Mouse (Mus musculus): ENCODE results near the gene Slc25a35.
"Not testable (repeated sequence)": the region's sequence is repeated elsewhere in the genome, so short reads cannot be mapped to it uniquely, and the experiment has no call there.

Gene Slc25a35

GRCm38 (mm10) chr11:68967337-68968282, at the start of gene Slc25a35:
Slc25a35 (plus strand) TSS chr11:68968131.
- peak; percentile 91 for DNase-seq

GRCm38 (mm10) chr11:68923191-68923590, 44.7 kb upstream of the Slc25a35 start:
- DNase-seq, result no peak

DNA sequence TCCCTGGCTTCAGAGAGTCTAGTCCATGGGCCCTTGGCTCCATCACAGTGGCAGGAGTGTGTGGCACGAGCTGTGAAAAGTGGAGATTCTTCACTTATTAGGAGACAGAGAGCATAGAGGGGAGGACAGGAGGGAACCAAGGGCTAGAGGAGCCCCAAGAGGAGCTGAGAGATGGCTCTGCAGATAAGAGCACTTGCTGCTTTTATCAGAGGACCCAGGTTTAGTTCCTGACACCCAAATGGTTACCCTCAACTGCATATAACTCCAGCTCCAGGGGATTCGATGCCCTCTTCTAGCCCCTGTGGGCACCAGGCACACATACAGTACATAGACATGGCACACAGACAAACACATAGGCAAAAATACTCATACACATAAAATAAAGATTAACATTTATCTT, 43.2 kb upstream of the Slc25a35 start:
- DNase-seq, result no peak

DNA sequence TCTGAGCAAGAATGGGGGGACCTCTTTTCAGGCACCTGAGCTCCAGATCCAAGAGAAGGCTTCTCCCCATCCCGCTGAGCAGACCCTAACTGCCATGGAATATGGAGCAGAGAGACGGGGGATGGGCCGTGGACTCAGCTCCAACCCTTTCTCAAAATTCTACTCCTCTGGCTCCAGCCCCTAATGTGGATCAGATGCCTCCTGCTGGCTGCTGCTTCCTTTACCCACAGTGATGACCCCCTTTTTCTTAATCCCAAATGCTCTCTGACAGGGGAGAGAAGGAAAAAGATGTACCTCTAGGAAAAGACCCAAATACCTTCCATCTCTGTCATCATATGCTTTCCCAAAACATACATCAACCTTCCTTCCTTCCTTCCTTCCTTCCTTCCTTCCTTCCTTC, 41.0 kb upstream of the Slc25a35 start, which contains the start of gene Odf4:
Gene Odf4, minus strand, starts transcription at position 101 of the 400 bp plus-strand sequence.
- no peak for DNase-seq

DNA sequence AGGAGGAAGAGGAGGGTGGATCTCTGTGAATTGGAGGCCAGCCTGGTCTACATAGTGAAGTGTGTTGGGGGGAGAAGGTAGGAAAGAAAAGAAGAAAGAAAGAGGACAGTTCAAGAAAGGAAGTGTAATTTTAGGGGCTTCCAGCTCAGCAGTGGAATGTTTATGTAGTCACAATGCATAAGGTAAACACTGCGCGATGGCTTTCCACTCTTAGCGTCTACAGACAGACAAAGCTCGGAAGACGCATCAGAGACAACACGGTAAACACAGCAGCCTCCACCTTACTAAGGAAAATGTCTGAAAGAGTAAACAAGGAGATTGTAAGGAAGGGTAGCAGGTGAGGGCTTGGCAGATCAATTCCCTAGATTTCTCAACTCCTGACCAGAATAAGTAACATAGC, 38.0 kb upstream of the Slc25a35 start:
- DNase-seq, result no peak

DNA sequence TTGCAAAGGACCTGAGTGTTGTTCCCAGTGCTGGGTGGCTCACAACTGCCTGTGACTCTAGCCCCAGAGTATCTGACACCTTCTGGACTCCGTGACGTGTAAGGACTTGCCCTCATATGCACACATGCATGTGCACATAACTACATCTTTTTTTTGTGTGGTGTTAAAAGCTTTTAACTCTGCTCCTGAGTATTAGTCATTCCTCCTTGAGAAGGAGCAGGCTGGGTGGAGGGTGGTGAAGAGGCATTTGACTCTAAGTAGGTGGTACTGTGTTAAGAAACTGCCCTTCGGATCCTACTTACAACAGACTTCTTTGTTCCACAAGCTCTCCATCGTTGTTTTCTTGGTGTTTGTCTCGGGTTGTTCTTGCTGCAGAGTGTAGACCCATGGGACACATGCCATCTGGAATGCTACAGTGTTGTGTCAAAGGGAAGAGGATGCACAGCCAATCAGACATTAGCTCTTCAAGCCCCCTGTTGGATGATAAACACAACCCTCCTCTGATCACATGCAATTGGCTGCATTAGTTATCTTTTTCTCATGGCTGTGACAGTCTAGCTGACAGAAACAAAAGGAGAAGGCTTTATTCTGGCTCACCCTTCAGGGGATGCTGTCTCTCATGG, 33.9 kb upstream of the Slc25a35 start:
- DNase-seq, result no peak

GRCm38 (mm10) chr11:68936951-68937350, 31.0 kb upstream of the Slc25a35 start:
- DNase-seq, result not testable (repeated sequence)

DNA sequence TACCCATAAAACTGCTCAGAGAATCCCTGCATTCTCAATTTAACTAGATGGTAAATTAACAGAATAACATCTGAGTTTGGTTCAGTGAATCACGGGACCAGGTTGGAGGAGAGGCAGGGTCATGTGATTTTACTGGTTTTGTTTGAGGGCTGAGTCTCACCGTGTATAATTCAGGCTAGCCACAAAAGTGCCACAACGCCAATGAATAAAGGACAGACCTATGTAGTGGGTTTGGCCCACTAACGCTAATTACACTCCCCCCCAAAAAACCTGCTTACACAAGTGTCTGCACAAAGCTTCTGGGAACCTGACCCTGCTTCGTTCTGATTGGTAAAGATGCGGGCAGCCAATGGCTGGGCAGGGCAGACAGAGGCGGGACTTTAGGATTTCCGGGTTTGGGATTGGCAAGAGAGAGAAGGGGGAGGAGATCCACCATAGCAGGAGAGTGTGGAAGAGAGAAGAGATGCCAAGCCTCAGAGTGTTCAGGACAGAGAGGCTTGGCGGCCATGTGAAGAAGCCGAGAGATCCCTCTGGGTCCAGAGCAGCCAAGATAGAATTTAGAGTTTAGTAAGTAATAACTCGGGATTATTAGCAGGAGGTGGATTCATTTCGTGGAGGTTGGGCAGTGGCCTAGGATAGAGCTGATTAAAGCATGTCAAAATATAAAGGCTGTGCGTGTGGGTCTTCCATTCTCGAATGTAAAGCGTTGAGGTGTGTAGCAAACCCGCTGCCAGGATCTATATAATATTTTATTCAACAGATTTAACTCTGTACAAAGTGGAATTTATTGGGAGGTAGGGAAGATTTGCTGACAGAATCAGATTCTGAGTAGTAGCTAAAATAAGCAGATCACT, 28.3 kb upstream of the Slc25a35 start:
- DNase-seq, result peak; percentile 84

DNA sequence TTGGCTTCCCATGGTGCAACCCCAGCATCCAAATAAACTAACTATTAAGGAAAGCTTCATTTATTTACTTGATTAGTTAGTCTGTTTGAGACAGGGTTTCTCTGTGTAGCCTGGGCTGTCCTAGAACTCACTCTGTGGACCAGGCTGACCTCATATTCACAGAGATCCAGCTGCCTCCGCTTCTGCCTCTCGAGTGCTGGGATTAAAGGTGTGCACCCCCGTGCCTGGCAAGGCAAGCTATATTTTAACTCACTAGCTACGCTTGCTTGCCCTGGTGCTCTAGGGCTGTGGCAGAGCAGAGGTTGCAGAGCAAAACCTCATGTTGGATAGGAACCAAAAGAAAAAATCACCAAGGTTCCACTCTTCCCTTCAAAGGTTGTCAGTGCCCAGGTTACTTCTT, 27.4 kb upstream of the Slc25a35 start:
- no peak for DNase-seq

- no peak for DNase-seq
Measured at GRCm38 (mm10) chr11:68942731-68943130, 25.2 kb upstream of the Slc25a35 start.

- DNase-seq, result no peak
Measured at GRCm38 (mm10) chr11:68945245-68945644, 22.7 kb upstream of the Slc25a35 start.

GRCm38 (mm10) chr11:68946001-68946400, 21.9 kb upstream of the Slc25a35 start:
- no peak for DNase-seq

DNA sequence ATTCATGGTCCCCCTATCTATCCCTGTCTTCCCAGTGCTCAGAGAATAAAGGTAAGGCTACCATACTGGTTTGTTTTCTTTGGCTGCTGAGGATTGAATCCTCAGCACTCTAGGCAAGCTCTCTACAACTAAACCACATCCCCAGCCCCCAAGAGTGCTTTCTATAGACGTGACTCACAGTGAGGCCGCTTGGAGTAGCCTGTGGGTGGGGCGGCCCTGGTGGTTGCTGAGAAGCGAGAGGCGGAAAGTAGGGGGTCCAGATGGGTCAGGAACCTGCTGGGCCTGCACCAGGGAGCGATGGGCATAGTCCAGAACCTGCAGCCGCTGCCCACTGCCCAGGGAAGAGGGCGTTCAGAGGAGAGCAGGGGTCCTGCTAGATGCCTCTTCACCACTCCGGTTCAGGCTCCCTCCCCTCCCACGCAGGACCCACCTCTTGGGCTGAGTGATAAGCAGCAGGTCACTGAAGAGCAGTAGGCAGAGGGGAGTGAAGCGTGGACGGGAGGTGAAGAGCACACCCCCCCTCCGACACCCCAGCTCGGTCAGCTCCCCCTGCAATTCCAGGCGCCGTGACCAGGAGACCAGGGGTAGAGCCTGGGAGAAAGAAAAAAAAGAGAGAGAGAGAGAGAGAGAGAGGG, 21.0 kb upstream of the Slc25a35 start:
- DNase-seq, result no peak

GRCm38 (mm10) chr11:68947542-68947993, 20.4 kb upstream of the Slc25a35 start:
- DNase-seq, result peak; percentile 63

- DNase-seq, result no peak
Measured at GRCm38 (mm10) chr11:68953903-68954302, 14.0 kb upstream of the Slc25a35 start.

DNA sequence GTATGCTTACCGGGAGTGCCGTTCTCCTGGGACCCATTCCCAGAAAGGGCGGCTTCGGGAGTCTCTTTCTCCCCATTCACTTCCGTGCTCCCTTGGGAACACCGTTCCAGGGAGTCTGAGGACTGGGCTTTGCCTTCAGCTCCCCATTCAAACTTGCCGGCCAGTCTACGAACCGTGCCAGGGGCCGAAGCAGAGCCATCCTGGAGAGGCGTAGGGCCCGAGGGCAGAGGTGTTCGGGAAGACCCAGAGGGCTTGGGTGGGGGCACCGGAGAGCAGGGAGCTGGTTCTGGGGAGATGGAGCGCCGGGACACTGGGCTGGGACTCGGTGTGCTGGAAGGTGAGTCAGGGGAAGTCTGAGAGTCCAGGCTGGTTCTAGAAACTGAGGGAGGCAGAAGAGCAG, 13.5 kb upstream of the Slc25a35 start:
- DNase-seq, result no peak

GRCm38 (mm10) chr11:68955473-68955872, 12.5 kb upstream of the Slc25a35 start:
- no peak for DNase-seq

GRCm38 (mm10) chr11:68956107-68956506, 11.8 kb upstream of the Slc25a35 start:
- DNase-seq, result no peak

- DNase-seq, result no peak
Measured at GRCm38 (mm10) chr11:68956697-68957096, 11.2 kb upstream of the Slc25a35 start.

DNA sequence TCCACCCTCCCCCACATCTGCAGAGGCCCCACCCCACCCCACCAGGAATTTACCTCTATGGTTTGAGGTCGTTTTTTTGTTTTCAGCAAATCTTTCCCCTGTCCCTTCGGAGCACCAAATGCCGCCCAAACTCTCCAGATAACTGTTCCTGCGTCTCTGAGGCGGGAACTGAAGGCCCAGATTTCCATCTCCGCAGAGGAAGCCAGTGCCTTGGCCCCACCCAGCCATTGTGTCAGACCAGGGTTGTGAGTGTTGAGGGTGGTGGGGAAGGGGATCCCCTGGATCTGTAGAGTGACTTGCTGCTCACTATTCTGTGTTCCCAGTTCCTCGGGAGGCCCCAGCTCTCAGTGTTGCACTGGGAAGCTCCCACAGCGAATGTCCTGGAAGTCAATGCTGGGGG, 10.6 kb upstream of the Slc25a35 start, which contains the start of gene Arhgef15:
Gene Arhgef15, minus strand, starts transcription at position 173 of the 400 bp plus-strand sequence.
- DNase-seq, result no peak

DNA sequence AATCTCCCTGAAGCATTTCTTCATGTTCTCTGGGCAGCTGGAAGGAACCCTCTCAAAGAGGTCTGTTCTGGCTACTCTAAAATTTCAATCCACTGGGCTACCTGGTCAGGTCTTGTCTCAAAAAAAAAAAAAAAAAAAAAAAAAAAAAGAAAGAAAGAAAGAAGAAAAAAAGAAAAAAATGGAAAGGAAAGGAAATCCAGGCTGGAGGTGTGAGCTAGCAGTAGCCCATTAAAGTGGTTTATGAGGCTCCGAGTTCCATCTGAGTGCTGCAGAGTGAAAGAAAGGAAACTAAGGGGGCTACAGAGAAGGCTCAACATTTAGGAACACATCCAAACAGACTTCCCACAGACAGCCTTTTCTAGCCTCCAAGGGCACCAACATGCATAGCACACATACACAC, 10.0 kb upstream of the Slc25a35 start:
- DNase-seq, result no peak

DNA sequence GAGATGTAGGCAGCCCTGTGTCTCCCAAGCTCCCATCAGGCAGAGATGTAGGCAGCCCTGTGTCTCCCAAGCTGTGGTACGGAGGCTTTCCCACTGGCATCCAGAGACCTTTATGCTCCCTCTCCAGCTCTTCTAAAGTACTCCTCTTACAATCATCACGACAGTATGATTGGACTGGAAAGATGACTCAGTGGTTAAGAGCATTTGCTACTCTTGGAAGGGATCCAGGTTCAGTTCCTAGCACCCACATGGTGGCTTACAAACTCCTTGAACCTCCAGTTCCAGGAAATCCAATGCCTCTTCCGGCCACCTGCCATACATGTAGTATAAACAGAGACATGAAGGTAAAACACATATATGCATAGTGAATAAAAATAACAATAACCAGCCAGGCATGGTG, 6.3 kb upstream of the Slc25a35 start:
- no peak for DNase-seq
